Mouse (Mus musculus) liver, postnatal 0 days (tissue): ENCODE data around the gene Zfp65.

Source experiments
- CTCF ChIP-seq: sonication (generic); IDR thresholded peaks from 2 replicates; pipeline ENCODE4 v1.5.1; 2016; ENCODE audit warnings: antibody characterized with exemption, low read depth
- EP300 ChIP-seq: IDR thresholded peaks from 2 replicates; pipeline ENCODE4 v1.6.1; 2016; ENCODE audit warnings: antibody characterized with exemption, low read depth, mild to moderate bottlenecking

GRCm38 (mm10) chr13:67686971-67687370, 42.0 kb downstream of the Zfp65 start, which contains the start of gene Zfp738:
- TF ChIP-seq EP300 (no peak), CTCF (no peak)
